Mouse (Mus musculus) megakaryocyte, adult 5-6 weeks (primary cell): ENCODE data around the gene Tef. TPM values are rescaled to one million over a fixed set of nuclear protein-coding genes. Genes with fewer than 3 reads are reported as not detected.

ENCODE experiments used
- ATAC-seq: 2 replicates; pipeline ENCODE4 v1.8.0; 2016; ENCODE audit warnings: mild to moderate bottlenecking, inconsistent platforms; ENCODE audit not compliant: poor library complexity, severe bottlenecking
- total RNA-seq, 2 experiments: library from RNA; stranded (forward) in 1 of 2; stranded (reverse) in 1 of 2; fragments of 153-499, 151-499 nt in 1 of 2; fragments of 221-1000, 200-1000 nt in 1 of 2; gene quantifications; 2 replicates each; pipeline versions ENCODE4 v1.2.3 to v1.2.4; 2015 to 2017

Tef gene
- total RNA-seq, 2 experiments from 2014 or later: 3.1 to 6.5 TPM

DNA sequence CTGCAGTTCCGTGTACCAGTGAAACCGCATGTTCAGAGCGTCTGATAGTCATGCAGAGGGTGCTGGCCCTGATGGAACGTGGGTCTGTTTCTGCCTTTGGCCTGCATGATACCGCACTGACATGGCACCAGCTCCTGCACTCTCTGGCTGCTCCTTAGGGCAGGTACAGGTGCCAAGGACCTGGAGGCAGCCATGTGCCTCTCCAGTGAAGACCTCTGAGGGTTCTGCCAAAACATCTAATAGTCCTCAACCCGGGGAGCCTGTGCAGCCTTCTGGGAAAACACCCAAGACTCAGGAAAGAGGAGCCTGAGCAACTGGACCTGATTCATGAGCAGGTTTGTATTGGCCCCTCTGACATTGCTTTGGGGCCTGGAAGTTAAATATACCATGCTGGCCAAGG, 4.4 kb upstream of the Tef start:
- no peak for ATAC-seq

- ATAC-seq: no peak
These were observed 3.8 kb upstream of the Tef start for GRCm38 (mm10) chr15:81798421-81798820.

DNA sequence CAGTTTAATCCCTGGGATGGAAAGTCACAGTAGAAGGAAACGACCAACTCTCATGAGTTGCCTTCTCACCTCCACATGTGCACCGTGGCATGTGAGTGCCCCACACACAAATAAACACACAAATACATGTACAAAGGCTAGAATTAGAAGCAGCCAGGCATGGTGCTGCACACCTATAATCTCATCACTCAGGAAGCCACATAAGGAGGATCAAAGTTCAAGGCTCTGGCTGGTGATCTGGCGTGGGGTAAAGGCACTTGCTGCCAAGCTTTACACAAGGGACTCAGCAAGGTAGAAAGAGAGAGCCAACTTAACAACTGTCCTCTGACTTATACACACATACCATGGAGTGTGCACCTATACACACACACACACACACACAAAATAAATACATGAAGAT, 1.8 kb upstream of the Tef start:
- no peak for ATAC-seq

- 0 out of 2 replicates have a peak, but pooled peaks have one; percentile 2 for ATAC-seq
These were observed 725 bp downstream of the Tef start for GRCm38 (mm10) chr15:81802941-81803351.

DNA sequence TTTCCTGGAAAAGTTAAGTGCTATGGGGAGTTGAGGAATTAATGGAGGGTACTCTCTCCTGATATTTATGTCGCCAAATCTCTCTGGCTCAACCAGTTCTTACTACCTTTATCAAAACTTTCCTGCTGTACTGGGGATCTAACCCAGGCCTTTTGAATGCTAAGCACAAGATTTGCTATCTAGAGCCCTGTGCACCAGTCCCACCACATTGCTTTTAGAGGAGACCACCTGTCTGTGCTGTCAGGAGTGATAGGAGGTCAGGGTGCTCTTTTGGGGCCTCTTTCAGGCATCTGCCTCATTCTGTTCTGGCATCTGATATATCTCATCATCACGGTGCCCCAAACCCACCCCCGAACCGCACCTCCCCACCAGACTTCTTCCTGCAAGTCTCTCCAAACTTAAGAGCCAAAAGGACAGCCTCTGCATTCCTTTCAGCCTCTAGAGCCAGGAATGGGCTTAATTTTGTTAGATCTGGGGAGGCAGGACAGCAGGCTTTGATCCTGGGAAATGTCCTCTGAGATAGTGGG, 1.3 kb downstream of the Tef start:
- ATAC-seq: no peak

- ATAC-seq: no peak
These were observed 2.0 kb downstream of the Tef start for GRCm38 (mm10) chr15:81804172-81804571.

- no peak for ATAC-seq
These were observed 2.7 kb downstream of the Tef start for GRCm38 (mm10) chr15:81804883-81805282.

- ATAC-seq: no peak
These were observed 3.4 kb downstream of the Tef start for GRCm38 (mm10) chr15:81805624-81806023.

GRCm38 (mm10) chr15:81806621-81807404, 4.6 kb downstream of the Tef start:
- ATAC-seq: no peak

- no peak for ATAC-seq
These were observed 6.6 kb downstream of the Tef start for GRCm38 (mm10) chr15:81808799-81809198.

DNA sequence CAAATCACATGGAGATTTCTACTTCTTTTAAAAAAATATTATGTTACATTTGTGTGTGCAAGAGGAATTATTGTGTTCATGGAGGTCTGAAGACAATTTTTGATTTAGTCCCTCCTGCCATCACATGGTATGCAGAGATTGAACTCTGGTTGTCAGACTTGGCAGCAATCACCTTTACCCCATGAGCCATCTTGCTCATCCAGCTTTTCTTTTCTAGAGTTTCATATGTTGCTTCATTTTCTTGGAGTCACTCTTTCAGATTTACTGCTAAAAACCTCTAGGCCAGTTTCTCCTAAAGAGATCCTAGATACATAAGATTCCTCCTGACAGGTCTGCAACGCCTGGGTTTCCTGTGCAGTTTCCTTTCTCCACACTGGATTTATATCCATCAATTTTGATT, 7.3 kb downstream of the Tef start:
- ATAC-seq: no peak

GRCm38 (mm10) chr15:81810150-81810549, 7.9 kb downstream of the Tef start:
- ATAC-seq: no peak

DNA sequence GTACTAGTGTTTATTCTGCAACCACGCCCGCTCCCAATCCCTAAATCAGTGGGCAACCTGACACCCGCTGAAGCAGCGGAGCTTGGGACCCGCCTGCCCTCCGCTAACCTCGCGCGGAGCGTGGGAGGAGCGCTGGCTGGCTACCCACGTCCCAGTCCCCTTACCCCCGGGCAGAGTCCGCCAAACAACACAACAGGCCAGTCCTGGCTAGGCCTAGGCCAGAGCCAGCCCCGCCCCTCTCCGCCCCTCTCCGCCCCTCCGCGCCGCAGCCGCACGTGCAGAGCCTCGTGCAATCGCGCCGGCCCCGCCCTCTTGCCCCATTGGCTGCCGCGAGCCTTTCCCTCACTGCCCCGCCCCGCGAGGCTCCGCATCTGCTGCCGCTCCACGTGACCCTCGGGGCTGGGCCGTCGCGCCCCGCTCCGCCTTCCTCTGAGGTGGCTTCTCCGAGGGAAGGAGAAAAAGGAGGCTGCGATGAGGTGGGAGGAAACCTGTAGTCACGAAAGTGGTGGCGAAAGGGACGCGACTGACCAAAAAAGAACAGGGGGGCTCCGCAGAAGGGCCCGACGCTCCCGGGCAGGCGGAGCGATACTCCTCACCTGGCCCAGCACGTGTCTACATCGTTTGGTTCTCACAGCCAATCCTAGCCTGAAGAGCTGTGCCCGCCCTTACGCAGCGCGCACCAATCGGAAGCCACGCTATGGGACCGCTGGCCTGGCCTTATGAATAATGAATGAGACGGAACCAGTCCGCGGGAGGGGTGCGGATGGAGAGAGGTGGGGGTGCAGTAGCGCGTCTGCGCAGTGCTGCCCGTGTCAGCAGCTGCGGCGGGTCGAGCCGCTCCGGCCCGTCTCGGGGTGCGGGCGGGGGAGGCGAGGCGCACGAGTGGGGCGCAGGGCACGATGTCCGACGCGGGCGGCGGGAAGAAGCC, 8.7 kb downstream of the Tef start:
- ATAC-seq: peak; percentile 91

DNA sequence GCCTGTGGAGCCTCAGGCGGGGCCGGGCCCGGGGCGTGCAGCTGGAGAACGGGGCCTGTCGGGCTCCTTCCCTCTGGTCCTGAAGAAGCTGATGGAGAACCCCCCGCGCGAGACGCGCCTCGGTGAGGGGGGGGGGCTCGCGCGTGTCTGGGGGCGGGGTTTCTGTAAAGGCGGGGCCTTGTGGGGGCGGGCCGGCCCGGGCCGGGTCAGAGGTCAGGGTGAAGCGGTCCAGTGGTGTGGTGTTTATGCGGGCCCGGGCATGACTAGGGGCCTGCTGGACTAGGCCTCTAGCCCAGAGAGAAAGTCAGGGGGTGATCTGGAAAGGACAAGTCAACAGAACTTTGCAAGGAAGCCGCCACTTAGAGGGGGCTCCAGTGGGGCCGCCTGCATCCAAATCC, 9.4 kb downstream of the Tef start:
- ATAC-seq: no peak

- no peak for ATAC-seq
These were observed 10.1 kb downstream of the Tef start for GRCm38 (mm10) chr15:81812287-81812686.

GRCm38 (mm10) chr15:81812696-81813631, 10.7 kb downstream of the Tef start:
- no peak for ATAC-seq

GRCm38 (mm10) chr15:81813986-81814705, 11.9 kb downstream of the Tef start:
- no peak for ATAC-seq

- no peak for ATAC-seq
These were observed 12.6 kb downstream of the Tef start for GRCm38 (mm10) chr15:81814716-81815370.

- ATAC-seq: no peak
These were observed 16.2 kb downstream of the Tef start for GRCm38 (mm10) chr15:81818404-81818803.
